Mouse (Mus musculus): Measurements from ENCODE around the gene Gtpbp3. TPM values are rescaled to one million over a fixed set of nuclear protein-coding genes. Genes with fewer than 3 reads are reported as not detected.
A peak's percentile ranks its signal among the peaks of the same experiment; 100 is the strongest.

Gtpbp3 gene
- 10 to 100 TPM; 30.4 to 36.1 TPM for total RNA-seq (2021)
- long read RNA-seq, partial matches to known transcripts, result 0 of 16 reads
- long read RNA-seq, other reads (novel, unspliced or antisense), result 8 of 16 reads

GRCm38 (mm10) chr8:71487691-71488445 is at the start of gene Gtpbp3:
Gene Gtpbp3, plus strand, starts transcription at chr8:71488103.
- peak; percentile 67 to 86 for DNase-seq (ENCODE audit: low spot score in 2 of 2)

- DNase-seq (ENCODE audit: low spot score in 2 of 2), result peak in 1 of 2 experiments; percentile 54
These were observed 46.5 kb upstream of the Gtpbp3 start for GRCm38 (mm10) chr8:71441404-71441803.

- DNase-seq (ENCODE audit: low spot score in 2 of 2), result no peak
These were observed 42.8 kb upstream of the Gtpbp3 start for GRCm38 (mm10) chr8:71445096-71445495.

DNA sequence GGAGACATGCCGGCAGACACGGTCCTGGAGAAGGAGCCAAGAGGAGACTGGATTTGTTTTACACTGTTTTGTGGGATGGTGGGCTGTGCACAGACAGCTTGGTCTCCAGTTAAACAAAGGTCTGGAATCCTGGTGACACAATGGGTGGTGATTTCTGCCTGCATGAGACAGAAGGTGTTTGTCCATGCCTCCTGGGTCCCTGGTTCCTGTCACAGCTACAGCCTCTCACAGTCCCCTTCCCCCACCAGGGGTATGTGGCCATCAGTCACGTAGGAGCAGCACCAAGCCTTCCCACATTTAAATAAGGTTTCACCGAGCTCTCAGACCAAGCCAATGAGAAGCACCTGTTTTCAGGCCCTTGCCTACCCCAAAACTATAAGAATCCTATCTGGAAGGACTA is 36.6 kb upstream of the Gtpbp3 start:
- no peak for DNase-seq (ENCODE audit: low spot score in 2 of 2)

GRCm38 (mm10) chr8:71451777-71452176 is 36.1 kb upstream of the Gtpbp3 start:
- DNase-seq (ENCODE audit: low spot score in 2 of 2), result no peak

- DNase-seq (ENCODE audit: low spot score in 2 of 2), result no peak
These were observed 35.2 kb upstream of the Gtpbp3 start for GRCm38 (mm10) chr8:71452669-71453068.

DNA sequence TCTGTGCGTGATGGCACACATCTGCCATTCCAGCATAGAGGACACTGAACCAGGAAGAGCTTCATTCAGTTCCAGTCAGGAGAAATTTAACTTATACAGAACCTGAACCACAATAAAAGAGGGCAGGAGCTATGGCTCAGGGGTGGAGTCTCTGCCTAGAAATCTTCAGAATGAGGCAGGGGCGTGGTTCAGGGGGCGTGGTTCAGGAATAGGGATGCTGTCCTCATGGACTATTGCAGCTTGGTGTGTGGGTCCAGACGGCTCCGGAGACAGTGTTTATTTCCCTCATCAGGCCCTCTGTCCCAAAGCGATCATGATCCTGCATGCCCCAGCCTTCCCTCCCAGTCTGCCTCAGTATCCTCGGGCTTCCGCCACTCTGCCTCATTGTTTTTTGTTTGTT is 33.2 kb upstream of the Gtpbp3 start:
- DNase-seq (ENCODE audit: low spot score in 2 of 2), result no peak

DNA sequence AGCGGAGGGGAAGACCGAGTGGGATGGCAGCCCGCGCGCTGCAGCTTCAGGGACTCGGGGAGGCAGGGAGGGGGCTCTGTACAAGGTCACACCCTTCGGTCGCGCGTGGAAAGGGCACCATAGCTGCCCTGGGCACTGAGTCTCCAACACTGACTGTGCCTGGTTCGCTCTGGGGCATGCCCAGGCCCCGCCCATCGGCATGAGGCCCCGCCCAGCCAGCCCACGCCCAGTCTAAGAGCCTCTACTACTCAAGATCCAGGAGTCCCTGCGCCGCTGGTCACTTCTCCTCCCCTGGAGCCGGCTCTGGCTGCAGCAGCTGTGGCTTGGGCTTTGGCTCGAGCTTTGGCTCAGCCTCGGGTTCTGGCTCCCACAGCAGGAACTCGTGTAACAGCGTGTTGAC is 31.0 kb upstream of the Gtpbp3 start:
- DNase-seq (ENCODE audit: low spot score in 2 of 2), result no peak

- DNase-seq (ENCODE audit: low spot score in 2 of 2), result no peak
These were observed 30.1 kb upstream of the Gtpbp3 start for GRCm38 (mm10) chr8:71457659-71458270.

DNA sequence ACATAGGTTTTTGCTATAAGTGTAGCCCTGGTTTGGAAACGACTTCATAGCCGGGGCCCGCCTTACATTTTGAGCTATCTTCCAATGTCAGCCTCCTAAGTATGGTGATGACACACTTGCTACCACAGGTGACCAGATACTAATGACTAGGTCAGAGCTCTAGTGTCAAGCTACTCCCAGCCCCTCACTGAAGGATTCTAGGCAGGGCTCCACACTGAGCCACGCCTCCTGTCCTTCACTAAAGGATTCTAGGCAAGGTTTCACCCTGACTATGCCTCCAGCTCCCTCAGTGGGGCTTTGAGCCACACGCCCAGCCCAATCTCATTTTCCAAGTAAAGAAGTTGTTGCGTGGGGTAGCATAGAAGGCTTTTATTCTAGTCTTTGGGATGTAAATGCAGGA is 27.2 kb upstream of the Gtpbp3 start:
- DNase-seq (ENCODE audit: low spot score in 2 of 2), result no peak

DNA sequence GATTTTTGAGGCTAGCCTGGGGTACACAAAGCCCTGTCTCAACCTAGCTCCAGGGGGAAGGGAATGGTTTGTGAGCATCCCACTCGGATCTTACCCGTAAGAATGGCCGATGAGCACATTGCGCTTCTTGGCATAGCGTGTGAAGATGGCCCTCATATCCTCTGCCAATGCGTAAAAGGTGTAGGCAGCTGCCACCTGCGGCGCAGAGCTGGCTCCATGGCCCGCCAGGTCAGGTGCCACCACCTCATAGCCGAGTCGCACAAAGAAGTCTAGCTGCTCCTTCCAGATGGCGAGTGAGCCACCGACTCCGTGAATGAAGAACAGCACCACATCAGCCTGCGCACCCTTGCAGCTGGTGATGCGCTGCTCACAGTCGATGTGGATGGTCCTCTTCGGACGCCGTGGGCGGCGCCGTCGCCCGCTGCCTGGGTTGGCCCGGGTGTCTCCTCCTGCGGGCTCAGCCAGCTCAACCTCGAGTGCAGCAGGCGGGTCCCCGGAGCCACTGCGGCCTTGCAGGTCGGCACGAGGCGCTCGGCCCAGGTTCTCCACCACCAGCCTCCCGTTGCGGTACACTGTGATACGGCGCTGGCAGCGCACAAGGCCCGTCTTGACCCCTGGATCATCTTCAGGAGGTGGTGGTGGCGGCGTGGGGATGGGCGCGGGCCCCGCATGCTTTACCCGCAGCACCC is 26.6 kb upstream of the Gtpbp3 start:
- no peak for DNase-seq (ENCODE audit: low spot score in 2 of 2)

GRCm38 (mm10) chr8:71462191-71462590 is 25.7 kb upstream of the Gtpbp3 start:
- no peak for DNase-seq (ENCODE audit: low spot score in 2 of 2)

DNA sequence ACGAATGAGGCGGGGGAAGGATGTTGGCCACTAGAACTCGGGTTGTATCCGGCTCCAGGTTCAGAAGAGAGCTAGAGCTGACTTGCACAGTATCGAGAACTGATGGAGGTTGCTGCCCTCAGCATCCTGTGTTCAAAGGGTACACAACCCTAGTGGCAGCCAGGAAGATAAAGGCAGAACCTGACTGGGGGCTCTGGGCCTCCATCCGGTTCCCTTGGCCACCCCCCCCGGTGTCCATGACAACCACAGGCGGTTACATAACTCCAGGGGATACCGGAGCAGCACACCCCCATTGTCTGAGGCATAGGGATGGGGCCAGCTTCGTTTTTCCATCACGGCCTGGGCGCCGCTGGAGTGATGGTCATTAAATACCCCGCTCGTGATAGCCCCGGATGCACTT is 25.1 kb upstream of the Gtpbp3 start:
- DNase-seq (ENCODE audit: low spot score in 2 of 2), result peak in 1 of 2 experiments; percentile 77

- peak; percentile 95 to 99 for DNase-seq (ENCODE audit: low spot score in 2 of 2)
These were observed 24.5 kb upstream of the Gtpbp3 start, which contains the start of gene Abhd8 for GRCm38 (mm10) chr8:71463188-71464033. Gene Abhd8, minus strand, starts transcription at chr8:71463655.

DNA sequence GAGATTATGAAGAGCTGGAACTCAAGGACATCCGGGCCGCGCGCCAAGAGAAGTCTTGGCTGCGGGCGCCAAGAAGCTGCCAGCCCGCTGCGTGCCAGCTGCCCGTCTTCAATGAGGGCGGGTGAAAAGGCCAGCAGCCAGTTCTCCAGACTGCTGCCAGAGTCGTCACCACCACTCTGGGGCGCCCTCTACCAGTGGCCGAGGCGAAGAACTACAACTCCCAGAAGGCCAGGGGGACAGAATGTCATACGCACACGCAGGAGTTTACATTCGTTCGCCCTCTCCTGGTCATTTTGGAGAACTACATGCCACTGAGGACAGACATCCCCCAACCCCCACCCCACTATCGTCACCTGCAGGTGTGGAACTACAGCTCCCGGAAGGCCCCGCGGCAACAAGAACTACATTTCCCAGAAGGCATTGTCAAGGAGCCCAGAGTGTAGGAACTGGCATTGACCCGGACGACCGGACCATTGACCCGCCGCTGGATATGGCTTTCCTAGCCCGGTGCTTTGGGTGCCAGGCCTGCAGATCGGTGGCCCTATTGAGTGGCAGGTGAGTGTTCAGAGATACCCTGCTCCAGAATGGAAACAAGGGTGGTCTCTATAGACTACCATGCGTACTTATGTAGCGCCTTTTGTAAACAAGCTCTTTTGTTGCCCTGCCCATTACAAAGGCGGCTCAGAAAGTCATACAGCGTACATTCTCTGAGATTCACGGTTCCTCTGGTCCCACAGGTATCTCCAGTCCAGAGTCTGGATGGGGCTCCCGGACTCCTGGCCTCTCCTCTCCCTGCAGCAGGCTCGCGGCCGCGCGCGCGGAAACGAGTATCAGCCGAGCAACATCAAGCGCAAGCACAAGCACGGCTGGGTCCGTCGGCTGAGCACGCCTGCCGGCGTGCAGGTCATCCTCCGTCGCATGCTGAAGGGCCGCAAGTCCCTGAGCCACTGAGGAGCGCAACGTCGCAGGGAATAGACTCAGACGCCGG is 23.1 kb upstream of the Gtpbp3 start, which contains the start of gene Mrpl34:
Gene Mrpl34, plus strand, starts transcription at position 447 of the 988 bp plus-strand sequence.
- peak; percentile 99 to 100 for DNase-seq (ENCODE audit: low spot score in 2 of 2)

DNA sequence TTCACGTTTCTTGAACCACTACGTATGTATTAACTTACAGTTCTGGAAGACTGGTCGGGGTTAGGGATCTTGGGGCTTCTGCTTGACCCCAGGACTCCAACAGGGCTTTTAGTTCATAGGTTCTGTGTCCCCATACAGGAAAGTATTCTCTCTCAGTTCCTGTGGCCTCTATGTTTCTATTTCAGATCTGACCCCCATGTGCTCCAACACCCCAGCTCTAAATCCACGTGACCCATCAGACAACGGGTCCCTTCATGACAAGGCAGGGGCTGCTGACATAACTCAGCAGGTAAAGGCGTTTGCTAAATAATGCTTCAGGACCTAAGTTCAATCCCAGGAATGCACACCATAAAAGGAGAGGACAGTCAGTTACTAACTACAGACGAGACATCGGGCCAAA is 22.2 kb upstream of the Gtpbp3 start:
- no peak for DNase-seq (ENCODE audit: low spot score in 2 of 2)

DNA sequence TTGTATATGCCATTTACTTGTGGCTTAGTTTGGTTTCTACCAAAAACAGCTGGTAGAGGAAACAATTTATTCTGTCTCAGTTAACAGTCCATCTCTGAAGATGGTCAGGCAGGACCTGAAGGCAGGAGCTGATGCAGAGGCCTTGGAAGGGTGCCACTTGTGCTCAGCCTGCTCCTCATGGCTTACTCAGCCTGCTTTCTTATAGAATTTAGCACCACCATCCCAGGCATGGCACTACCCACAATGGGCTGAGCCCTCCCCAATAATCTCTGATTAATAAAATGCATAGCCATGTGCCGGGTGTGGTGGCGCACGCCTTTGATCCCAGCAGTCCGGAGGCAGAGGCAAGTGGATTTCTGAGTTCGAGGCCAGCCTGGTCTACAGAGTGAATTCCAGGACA is 21.7 kb upstream of the Gtpbp3 start:
- DNase-seq (ENCODE audit: low spot score in 2 of 2), result no peak

- no peak for DNase-seq (ENCODE audit: low spot score in 2 of 2)
These were observed 20.7 kb upstream of the Gtpbp3 start for GRCm38 (mm10) chr8:71467201-71467600.

DNA sequence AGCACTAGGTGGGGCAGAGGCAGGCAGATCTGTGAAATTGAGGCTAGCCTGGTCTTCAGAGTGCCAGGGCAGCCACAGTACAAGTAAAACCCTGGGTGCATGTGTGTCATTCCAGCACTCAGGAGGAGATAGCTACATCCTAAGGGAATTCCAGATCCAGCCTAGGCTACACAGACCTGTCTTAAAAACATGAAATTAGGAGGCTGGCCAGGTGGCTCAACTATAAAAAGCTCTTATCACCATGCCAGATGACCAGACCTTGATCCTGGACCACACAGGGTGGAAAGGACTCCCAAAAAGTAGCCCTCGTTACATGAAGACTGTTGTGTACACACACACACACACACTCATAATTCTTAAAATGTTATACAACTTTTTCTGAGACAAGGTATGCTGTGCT is 19.9 kb upstream of the Gtpbp3 start:
- DNase-seq (ENCODE audit: low spot score in 2 of 2), result no peak

- peak; percentile 98 to 99 for DNase-seq (ENCODE audit: low spot score in 2 of 2)
These were observed 19.0 kb upstream of the Gtpbp3 start, which contains the start of gene Dda1 for GRCm38 (mm10) chr8:71468916-71469315. Gene Dda1, plus strand, starts transcription at chr8:71469199.
